Mouse (Mus musculus) hindbrain, embryonic 16.5 days (tissue): ENCODE measurements around the gene Dnajc13. TPM values are rescaled to one million over a fixed set of nuclear protein-coding genes. Genes with fewer than 3 reads are reported as not detected.

Experiments used
- ATAC-seq: fragments of 200-750 bp; cut with Nextera tagmentation; 2 replicates; pipeline ENCODE4 v1.8.0; 2017; ENCODE audit warnings: moderate TSS enrichment, moderate library complexity
- H3K27ac ChIP-seq: fragments of 300-500 bp; sonication (generic); 2 replicates; pipeline ENCODE4 v1.5.1; 2014; ENCODE audit warnings: low read depth, mild to moderate bottlenecking, control low read depth, low read length, moderate library complexity
- H3K27me3 ChIP-seq: fragments of 300-500 bp; sonication (generic); replicated peaks from 2 replicates; pipeline ENCODE4 v1.6.1; 2014; ENCODE audit warnings: low read length; ENCODE audit not compliant: control insufficient read depth, insufficient read depth
- H3K36me3 ChIP-seq: fragments of 300-500 bp; sonication (generic); 2 replicates; pipeline ENCODE4 v1.6.1; 2014; ENCODE audit warnings: mild to moderate bottlenecking, low read length, moderate library complexity, mixed read lengths; ENCODE audit not compliant: control insufficient read depth, insufficient read depth
- H3K4me1 ChIP-seq: fragments of 300-500 bp; sonication (generic); 2 replicates; pipeline ENCODE4 v1.6.1; 2014; ENCODE audit warnings: low read depth, low read length; ENCODE audit not compliant: control insufficient read depth, insufficient read depth
- H3K4me2 ChIP-seq: fragments of 300-500 bp; sonication (generic); 2 replicates; pipeline ENCODE4 v1.6.1; 2014; ENCODE audit warnings: mild to moderate bottlenecking, low read length, control low read depth, moderate library complexity
- H3K4me3 ChIP-seq: fragments of 300-500 bp; sonication (generic); 2 replicates; pipeline ENCODE4 v1.5.1; 2014; ENCODE audit warnings: mild to moderate bottlenecking, low read length, control low read depth, moderate library complexity
- H3K9ac ChIP-seq: fragments of 300-500 bp; sonication (generic); 2 replicates; pipeline ENCODE4 v1.6.1; 2014; ENCODE audit warnings: low read depth, mild to moderate bottlenecking, control low read depth, low read length, moderate library complexity
- H3K9me3 ChIP-seq: fragments of 300-500 bp; sonication (generic); 2 replicates; pipeline ENCODE4 v1.6.1; 2014; ENCODE audit warnings: mild to moderate bottlenecking, low read length, moderate library complexity; ENCODE audit not compliant: control insufficient read depth
- WGBS: fragments of 180-500 bp; shearing (Covaris S2); extraction: QIAGEN DNeasy Blood & Tissue Kit; methylation state at CpG from one replicate; pipeline ENCODE4 v1.1.7; 2014; 5-methylcytosine and 5-hydroxymethylcytosine counted together
- polyA plus RNA-seq: library from polyadenylated mRNA; unstranded; fragments of >200 nt; fragmentation: Nextera tagmentation; extraction: Ambion mirVana; gene quantifications from 2 replicates; pipeline ENCODE4 v1.2.1, GENCODE M21; 2015

Dnajc13 gene
- polyA plus RNA-seq, 1 experiment from 2014 or later: 17.8 TPM

DNA sequence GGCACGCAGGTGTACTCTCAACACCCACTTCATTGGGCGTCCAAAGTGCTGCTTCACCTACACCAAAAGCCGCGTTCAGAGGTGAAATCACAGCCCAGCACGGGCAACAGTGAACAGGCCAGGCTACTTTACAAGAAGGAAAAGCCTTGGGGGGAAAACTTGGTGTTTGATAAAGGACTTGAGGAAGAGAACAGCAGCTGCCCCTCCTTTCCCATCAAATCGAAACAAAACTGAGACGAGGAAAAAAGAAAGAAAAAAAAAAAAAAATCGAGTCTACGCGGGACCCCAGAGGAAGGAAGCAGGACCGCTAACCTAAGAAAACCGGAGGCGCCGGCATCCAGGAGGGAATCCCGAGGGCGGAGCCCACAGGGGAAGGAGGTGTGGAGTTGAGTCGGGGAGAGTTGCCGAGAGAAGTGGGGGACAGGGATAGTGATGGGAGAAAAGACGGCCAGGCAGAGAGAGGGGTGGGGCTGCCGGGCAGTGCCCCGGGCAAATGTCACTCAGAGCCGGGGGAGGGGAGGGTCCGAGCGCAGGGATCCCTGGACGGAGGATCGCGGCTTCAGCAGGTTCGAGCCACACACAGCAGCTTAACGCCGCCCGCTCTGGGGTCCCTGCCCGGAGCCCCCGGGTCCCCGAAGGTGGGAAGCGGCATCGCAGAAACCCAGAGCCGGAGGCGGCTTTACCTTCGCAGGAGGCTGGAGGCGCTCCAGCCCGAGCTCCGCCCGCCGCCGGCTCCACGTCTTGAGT is 541 bp downstream of the Dnajc13 start:
- H3K36me3 ChIP-seq: no peaks in the 10 kb centered on the region
- H3K27ac ChIP-seq: peak overlapping the region; percentile 91
- peak overlapping the region; percentile 96 for H3K9ac ChIP-seq
- peak overlapping the region; percentile 89 for H3K4me2 ChIP-seq
- no peaks in the 10 kb centered on the region for H3K27me3 ChIP-seq
- WGBS: under 1% methylated on average over 31 of the region's 46 CpGs
- peak; percentile 71 for ATAC-seq
- no peaks in the 10 kb centered on the region for H3K9me3 ChIP-seq
- peaks cover 18% of the 10 kb centered on the region for H3K4me1 ChIP-seq
- peak overlapping the region; percentile 97 for H3K4me3 ChIP-seq

DNA sequence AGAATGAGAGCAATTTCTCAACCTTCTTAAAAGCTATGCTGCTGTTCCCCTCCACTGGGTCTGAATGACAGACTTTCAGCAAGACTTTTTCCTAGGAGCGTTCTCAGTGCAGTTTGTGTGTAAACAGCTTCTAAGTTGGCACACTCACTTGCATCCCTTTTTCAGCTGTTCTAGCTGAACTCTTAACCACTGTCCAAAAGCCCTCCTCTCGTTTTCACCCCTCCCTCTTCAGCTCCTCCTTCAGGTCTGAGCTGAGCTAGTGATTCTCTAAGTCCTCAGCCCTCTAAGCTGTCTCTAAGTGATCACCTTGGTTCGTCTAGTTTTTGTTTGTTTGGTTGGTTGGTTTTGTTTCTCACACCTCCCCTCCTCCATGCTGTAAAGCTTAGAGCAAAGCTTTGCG is 2.4 kb downstream of the Dnajc13 start:
- WGBS: 50% methylated on average over 4 of the region's 4 CpGs
- no peak overlapping the region for H3K4me2 ChIP-seq
- no peak for ATAC-seq

DNA sequence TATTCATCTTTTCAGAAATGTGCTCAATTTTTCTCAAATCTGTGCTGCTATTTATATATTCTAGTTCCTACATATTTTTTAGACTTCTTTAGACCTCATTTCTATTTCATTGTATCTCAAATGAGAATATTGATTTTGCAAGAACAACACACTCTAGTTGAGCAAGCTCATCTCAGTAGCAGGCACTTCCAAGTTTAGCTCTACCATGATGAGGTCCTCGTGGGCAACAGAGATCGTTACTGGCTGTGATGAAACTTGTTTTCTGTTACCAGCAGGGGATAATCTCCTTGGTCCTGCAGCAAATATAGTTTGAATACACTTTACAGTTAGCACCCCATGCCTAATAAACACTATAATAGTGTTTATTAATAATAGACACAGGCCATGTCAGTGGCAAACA is 6.6 kb downstream of the Dnajc13 start:
- ATAC-seq: no peak
- H3K9me3 ChIP-seq: no peaks in the 10 kb centered on the region
- no peaks in the 10 kb centered on the region for H3K36me3 ChIP-seq
- H3K4me1 ChIP-seq: peaks cover 11% of the 10 kb centered on the region
- H3K27ac ChIP-seq: no peak overlapping the region
- WGBS: 69% methylated on average over 2 of the region's 2 CpGs
- no peaks in the 10 kb centered on the region for H3K27me3 ChIP-seq
- no peak overlapping the region for H3K9ac ChIP-seq
- no peak overlapping the region for H3K4me2 ChIP-seq
- H3K4me3 ChIP-seq: no peak overlapping the region

More for the DNA sequence above, 2.4 kb downstream of the Dnajc13 start:
- no peaks in the 10 kb centered on the region for H3K27me3 ChIP-seq
- H3K4me1 ChIP-seq: peaks cover 18% of the 10 kb centered on the region
- H3K9me3 ChIP-seq: no peaks in the 10 kb centered on the region
- H3K4me3 ChIP-seq: no peak overlapping the region
- no peak overlapping the region for H3K9ac ChIP-seq
- no peaks in the 10 kb centered on the region for H3K36me3 ChIP-seq
- no peak overlapping the region for H3K27ac ChIP-seq

DNA sequence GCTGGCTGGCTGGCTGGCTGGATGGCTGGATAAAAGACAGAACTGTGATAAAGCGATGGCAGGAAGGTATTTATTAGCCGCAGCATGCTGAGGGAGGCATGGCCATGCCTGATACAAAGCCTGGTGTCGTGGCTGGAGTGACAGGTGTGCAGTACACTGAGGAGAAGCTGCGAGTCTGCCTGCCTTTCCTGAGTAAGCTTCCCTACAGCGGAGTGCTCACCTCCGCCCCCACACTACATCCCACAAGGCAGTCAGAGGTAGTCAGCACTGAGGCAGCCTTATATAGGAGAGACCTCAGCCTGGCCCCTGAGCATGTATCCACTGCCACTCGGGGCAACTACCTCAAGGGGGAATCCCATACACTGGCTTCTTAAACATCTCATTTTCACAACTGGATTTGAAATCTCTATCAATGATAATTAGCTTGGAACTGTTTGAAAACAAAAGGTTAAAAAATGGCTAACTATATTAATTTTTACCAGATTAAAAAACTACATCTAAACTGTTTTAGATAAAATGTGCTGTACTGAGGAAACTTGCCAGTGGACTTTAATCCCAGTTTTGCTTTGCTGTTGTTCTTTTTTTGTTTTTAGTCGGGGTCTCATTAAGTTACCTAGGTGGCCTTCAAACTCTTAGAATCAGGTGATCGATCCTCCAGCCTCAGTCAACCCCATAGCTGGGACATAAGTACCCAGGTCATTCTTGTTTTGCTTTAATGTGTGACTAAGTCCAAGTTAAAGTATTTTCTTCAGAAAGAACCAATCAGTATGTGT is 8.1 kb downstream of the Dnajc13 start:
- Histone ChIP-seq H3K9me3 (no peaks in the 10 kb centered on the region), H3K9ac (no peak overlapping the region), H3K27me3 (no peaks in the 10 kb centered on the region), H3K4me3 (no peak overlapping the region), H3K36me3 (no peaks in the 10 kb centered on the region), H3K4me1 (no peaks in the 10 kb centered on the region; the same call in 1 of the 2 replicates), H3K4me2 (no peak overlapping the region), H3K27ac (no peak overlapping the region)
- no peak for ATAC-seq
- 77% methylated on average over 9 of the region's 9 CpGs for WGBS

DNA sequence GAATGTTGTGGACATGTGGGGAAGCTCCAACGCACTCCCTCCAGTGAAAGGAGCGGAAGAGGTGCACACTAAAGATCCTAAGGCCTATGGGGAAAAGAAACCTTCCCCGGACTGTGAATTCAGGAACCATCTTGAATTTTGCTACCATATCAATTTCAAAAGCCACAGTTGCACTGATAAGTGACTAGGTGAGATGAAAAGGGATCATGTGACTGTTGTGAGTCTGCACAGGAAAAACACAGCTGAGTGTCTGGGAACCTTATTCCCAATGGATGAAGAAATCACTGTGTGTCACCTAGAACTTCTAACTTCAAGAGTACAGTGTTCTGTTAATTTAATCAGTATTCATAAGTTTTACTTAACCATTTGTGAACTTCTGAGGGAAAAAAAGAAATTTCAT is 10.1 kb downstream of the Dnajc13 start:
- WGBS: 95% methylated on average over 3 of the region's 3 CpGs

DNA sequence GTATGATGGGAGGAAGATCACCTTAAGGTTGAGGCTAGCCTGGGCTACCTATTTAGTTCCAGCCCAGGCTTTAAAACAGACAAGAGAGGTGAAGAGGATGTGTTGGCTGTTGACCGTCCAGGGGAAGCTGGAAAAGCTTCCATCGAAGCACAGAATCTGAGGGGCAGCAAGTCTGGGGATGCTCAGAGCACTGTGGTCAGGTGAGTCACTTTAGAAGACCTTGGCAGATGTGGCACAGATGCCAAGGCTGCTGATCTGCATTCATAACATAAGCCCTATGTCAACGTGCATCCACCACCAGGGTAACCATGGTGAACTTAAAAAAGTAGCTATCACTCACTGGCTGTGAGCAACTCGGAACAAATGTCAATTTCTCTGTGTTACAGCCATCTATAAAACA is 11.0 kb downstream of the Dnajc13 start:
- Histone ChIP-seq H3K27me3 (no peaks in the 10 kb centered on the region), H3K9me3 (no peaks in the 10 kb centered on the region), H3K27ac (no peak overlapping the region), H3K36me3 (no peaks in the 10 kb centered on the region), H3K4me3 (no peak overlapping the region), H3K9ac (no peak overlapping the region), H3K4me1 (no peaks in the 10 kb centered on the region; the same call in 1 of the 2 replicates), H3K4me2 (no peak overlapping the region)
- 91% methylated on average over 4 of the region's 4 CpGs for WGBS
- no peak for ATAC-seq

More for the DNA sequence above, 10.1 kb downstream of the Dnajc13 start:
- Histone ChIP-seq H3K4me1 (no peaks in the 10 kb centered on the region; the same call in 1 of the 2 replicates), H3K36me3 (no peaks in the 10 kb centered on the region), H3K4me2 (no peak overlapping the region), H3K4me3 (no peak overlapping the region), H3K9me3 (no peaks in the 10 kb centered on the region), H3K27me3 (no peaks in the 10 kb centered on the region), H3K9ac (no peak overlapping the region), H3K27ac (no peak overlapping the region)
- ATAC-seq: no peak

DNA sequence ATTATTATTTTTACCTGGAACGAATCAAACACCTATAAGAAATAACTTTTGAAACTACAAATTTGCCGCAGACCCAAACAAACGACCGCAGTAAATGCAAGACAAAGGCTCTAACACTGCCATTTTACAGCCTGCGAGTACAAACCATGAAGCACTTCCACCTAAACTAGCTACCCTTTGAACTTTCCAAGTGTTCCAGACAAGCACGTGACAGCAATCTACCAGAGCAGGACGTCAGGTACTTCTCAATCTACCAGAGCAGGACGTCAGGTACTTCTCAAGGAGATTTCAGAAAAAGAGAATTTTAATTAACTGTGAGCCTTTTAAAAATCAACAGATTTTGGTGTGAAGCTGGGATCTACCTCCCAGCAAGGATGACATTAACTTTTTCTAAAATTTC is 11.6 kb downstream of the Dnajc13 start:
- no peaks in the 10 kb centered on the region; the same call in 1 of the 2 replicates for H3K4me1 ChIP-seq
- no peak overlapping the region for H3K4me2 ChIP-seq
- no peaks in the 10 kb centered on the region for H3K9me3 ChIP-seq
- no peaks in the 10 kb centered on the region for H3K36me3 ChIP-seq
- WGBS: 91% methylated on average over 8 of the region's 8 CpGs
- H3K4me3 ChIP-seq: no peak overlapping the region
- H3K27ac ChIP-seq: no peak overlapping the region
- no peak overlapping the region for H3K9ac ChIP-seq
- H3K27me3 ChIP-seq: no peaks in the 10 kb centered on the region
- ATAC-seq: no peak

DNA sequence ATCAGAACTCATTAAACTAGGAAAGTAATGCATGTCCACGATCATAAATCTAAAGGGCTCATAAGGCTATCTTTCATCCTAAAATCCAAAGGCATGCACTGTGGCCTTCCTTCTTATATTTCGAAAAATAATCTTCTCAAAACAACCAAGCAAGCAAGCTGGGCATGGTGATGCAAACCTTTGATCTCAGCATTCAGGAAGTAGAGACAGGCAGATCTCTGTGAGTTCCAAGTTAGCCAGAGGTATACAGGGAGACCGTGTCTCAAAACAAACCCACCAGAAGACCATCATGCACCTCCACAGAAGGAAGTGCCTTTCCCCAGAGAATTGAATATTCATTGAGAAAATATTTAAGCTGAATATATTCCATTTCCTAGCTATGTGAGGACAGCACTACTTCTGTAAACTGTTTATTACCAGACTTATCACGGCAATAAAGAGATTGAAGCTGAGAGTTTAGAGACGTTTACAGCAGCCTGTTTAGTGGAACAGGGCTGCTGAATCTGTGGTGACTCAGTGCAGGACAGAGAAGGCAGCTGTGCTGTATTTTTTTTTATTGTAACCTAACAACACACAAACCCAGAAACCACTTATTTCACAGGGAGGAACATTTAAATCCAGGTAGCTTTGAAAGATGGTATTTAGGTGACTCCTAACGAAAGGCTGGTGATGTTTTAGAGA is 15.3 kb downstream of the Dnajc13 start:
- 88% methylated on average over 6 of the region's 6 CpGs for WGBS
- H3K36me3 ChIP-seq: peaks cover 3% of the 10 kb centered on the region
- no peak for ATAC-seq
- no peak overlapping the region for H3K9ac ChIP-seq
- H3K9me3 ChIP-seq: no peaks in the 10 kb centered on the region
- H3K4me1 ChIP-seq: no peaks in the 10 kb centered on the region
- no peaks in the 10 kb centered on the region for H3K27me3 ChIP-seq
- no peak overlapping the region for H3K4me2 ChIP-seq
- H3K27ac ChIP-seq: no peak overlapping the region
- no peak overlapping the region for H3K4me3 ChIP-seq
